20 mouse cellular contexts compared by ENCODE assay signal in the genomic region with DNA sequence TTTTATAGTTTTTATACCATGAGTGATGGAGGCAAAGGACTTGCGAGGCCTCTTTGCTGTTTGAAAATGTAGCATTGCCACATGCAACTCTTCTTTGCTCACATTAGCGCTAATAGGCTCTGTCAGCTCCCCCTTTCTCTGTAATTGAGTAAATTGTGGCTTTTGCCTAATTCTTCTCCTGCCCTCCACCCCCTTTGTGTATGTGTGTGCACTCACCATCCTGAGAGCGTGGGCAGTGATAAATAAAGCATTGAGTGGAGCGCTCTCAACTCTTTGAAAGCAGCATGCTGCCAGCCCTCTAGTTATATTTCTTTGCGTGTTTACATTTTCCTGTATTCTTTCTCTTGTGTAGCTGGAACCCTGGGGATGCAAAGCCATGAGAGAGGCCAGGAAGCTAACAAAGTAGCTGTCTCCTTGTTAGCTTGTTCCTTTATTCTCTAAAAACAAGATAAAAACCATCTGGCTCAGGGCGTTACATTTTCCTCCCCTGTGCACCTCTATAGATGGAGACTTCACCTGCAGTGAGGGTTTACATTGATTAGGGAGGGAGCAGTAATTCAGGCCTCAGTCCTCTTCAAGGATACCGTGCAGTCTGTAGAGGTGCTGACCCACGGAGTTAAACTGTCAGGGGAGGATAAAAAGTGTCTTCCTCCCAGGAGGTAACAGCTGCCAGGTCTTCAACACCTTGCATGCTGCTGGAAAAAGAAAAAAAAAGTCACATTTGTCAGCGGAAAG.
DNase-seq lines count a peak whose midpoint lies in the region; ATAC-seq lines count a peak whose summit lies in the region.
"Had no signal": no experiment of that assay in that cellular context is flagged by ENCODE, and none has a peak within 500 bp of the region (broad histone marks: within the 10 kb centered on the region; RNA-seq: fewer than 3 reads in every experiment).

No protein-coding gene starts in this region.

- H3K4me1 ChIP-seq in heart, embryonic 16.5 days (ENCODE audit: control insufficient read depth, insufficient read depth, low read length): no peaks in the 10 kb centered on the region
- H3K4me1 ChIP-seq in heart, embryonic 12.5 days (replicated peaks): no peaks in the 10 kb centered on the region
- H3K4me1 ChIP-seq in neural tube, embryonic 11.5 days (ENCODE audit: control insufficient read depth, insufficient read depth, low read length): peaks cover 14% of the 10 kb centered on the region
- H3K4me1 ChIP-seq in neural tube, embryonic 12.5 days: peaks cover 20% of the 10 kb centered on the region
- H3K4me1 ChIP-seq: embryonic facial prominence, embryonic 15.5 days; lung, embryonic 15.5 days had no signal

- H3K27ac ChIP-seq in heart, embryonic 16.5 days (ENCODE audit: low read length): peak overlapping the region; percentile 57; the same call in 1 of the 2 replicates
- no peak overlapping the region for H3K27ac ChIP-seq in heart, embryonic 12.5 days (ENCODE audit: poor library complexity, severe bottlenecking)
- H3K27ac ChIP-seq in neural tube, embryonic 11.5 days (ENCODE audit: low read depth, low read length): 0 out of 2 replicates have a peak overlapping the region, but pooled peaks have one; percentile 42
- H3K27ac ChIP-seq in neural tube, embryonic 12.5 days: no peak overlapping the region; the same call in 1 of the 2 replicates
- H3K27ac ChIP-seq: embryonic facial prominence, embryonic 15.5 days; limb, embryonic 12.5 days; liver, embryonic 13.5 days; lung, embryonic 15.5 days; macrophage; midbrain, embryonic 10.5 days had no signal

- no peak overlapping the region for H3K4me2 ChIP-seq in heart, embryonic 16.5 days (ENCODE audit: low read depth, low read length)
- H3K4me2 ChIP-seq in heart, embryonic 12.5 days: no peak overlapping the region
- H3K4me2 ChIP-seq in neural tube, embryonic 11.5 days (ENCODE audit: low read depth): no peak overlapping the region
- peak overlapping the region; percentile 16; the same call in 1 of the 2 replicates for H3K4me2 ChIP-seq in neural tube, embryonic 12.5 days (replicated peaks)
- H3K4me2 ChIP-seq: embryonic facial prominence, embryonic 15.5 days; heart, embryonic 11.5 days; limb, embryonic 12.5 days; liver, embryonic 13.5 days; lung, embryonic 15.5 days had no signal

- 70% methylated on average over 9 of the region's 9 CpGs for WGBS in heart, embryonic 16.5 days
- 72% methylated on average over 9 of the region's 9 CpGs for WGBS in heart, embryonic 12.5 days
- 17% methylated on average over 9 of the region's 9 CpGs for WGBS in neural tube, embryonic 11.5 days
- 12% methylated on average over 9 of the region's 9 CpGs for whole genome bisulfite sequencing in neural tube, embryonic 12.5 days

- H3K9ac ChIP-seq in heart, embryonic 16.5 days (ENCODE audit: low read length): no peak overlapping the region
- H3K9ac ChIP-seq in heart, embryonic 12.5 days: no peak overlapping the region
- H3K9ac ChIP-seq in neural tube, embryonic 11.5 days (ENCODE audit: low read length): no peak overlapping the region
- H3K9ac ChIP-seq in neural tube, embryonic 12.5 days: no peak overlapping the region
- H3K9ac ChIP-seq: embryonic facial prominence, embryonic 15.5 days; limb, embryonic 12.5 days; liver, embryonic 13.5 days; lung, embryonic 15.5 days had no signal

- no peaks in the 10 kb centered on the region for H3K36me3 ChIP-seq in heart, embryonic 16.5 days (ENCODE audit: control insufficient read depth, insufficient read depth)
- peaks cover 7% of the 10 kb centered on the region; the same call in 1 of the 2 replicates for H3K36me3 ChIP-seq in heart, embryonic 12.5 days
- no peaks in the 10 kb centered on the region for H3K36me3 ChIP-seq in neural tube, embryonic 11.5 days (ENCODE audit: control insufficient read depth, insufficient read depth, low read length)
- H3K36me3 ChIP-seq in neural tube, embryonic 12.5 days: no peaks in the 10 kb centered on the region
- H3K36me3 ChIP-seq: embryonic facial prominence, embryonic 15.5 days; lung, embryonic 15.5 days; midbrain, embryonic 10.5 days had no signal

- H3K4me3 ChIP-seq in heart, embryonic 16.5 days (ENCODE audit: low read length): no peak overlapping the region
- H3K4me3 ChIP-seq in heart, embryonic 12.5 days: no peak overlapping the region
- no peak overlapping the region for H3K4me3 ChIP-seq in neural tube, embryonic 11.5 days (ENCODE audit: low read depth, low read length)
- H3K4me3 ChIP-seq in neural tube, embryonic 12.5 days: no peak overlapping the region
- H3K4me3 ChIP-seq: embryonic facial prominence, embryonic 15.5 days; limb, embryonic 12.5 days; liver, embryonic 13.5 days; lung, embryonic 15.5 days; midbrain, embryonic 10.5 days had no signal

- DNase-seq in neural tube, embryonic 11.5 days (ENCODE audit: low spot score): no peak
- DNase-seq in neural tube, embryonic 10.5 days (ENCODE audit: extremely low spot score, low spot score): no peak
- DNase-seq in retina, embryonic 14.5 days (ENCODE audit: low spot score): peak; percentile 72
- DNase-seq in kidney, adult 8-10 months: no peak
- DNase-seq: adrenal gland, adult 2 months; cerebellum, adult 9-11 months; liver, embryonic 13.5 days; right cerebral cortex, postnatal 14 days; spleen, adult 18-20 months had no signal

- no peak for ATAC-seq in heart, embryonic 16.5 days (replicated peaks; ENCODE audit: extremely low read depth, insufficient read depth, low FRiP score)
- no peak for ATAC-seq in heart, embryonic 12.5 days (ENCODE audit: insufficient number of reproducible peaks, low FRiP score)
- ATAC-seq in neural tube, embryonic 11.5 days (ENCODE audit: insufficient read depth, low FRiP score, low TSS enrichment): no peak
- peak; percentile 72; the same call in 1 of the 2 replicates for ATAC-seq in neural tube, embryonic 12.5 days (ENCODE audit: low FRiP score, low read depth)
- ATAC-seq: hindbrain, postnatal 0 days; intestine, postnatal 0 days had no signal

- H3K9me3 ChIP-seq in heart, embryonic 16.5 days (replicated peaks; ENCODE audit: control insufficient read depth, low read length): no peaks in the 10 kb centered on the region
- H3K9me3 ChIP-seq in heart, embryonic 12.5 days (replicated peaks): no peaks in the 10 kb centered on the region
- H3K9me3 ChIP-seq in neural tube, embryonic 11.5 days (ENCODE audit: control insufficient read depth, low read length): no peaks in the 10 kb centered on the region
- H3K9me3 ChIP-seq in neural tube, embryonic 12.5 days: no peaks in the 10 kb centered on the region
- H3K9me3 ChIP-seq: embryonic facial prominence, embryonic 15.5 days; limb, embryonic 12.5 days; liver, embryonic 13.5 days; lung, embryonic 15.5 days; midbrain, embryonic 10.5 days had no signal

- H3K27me3 ChIP-seq in heart, embryonic 16.5 days (ENCODE audit: control insufficient read depth, insufficient read depth, low read length): no peaks in the 10 kb centered on the region
- H3K27me3 ChIP-seq in heart, embryonic 12.5 days (replicated peaks): no peaks in the 10 kb centered on the region
- peaks cover 3% of the 10 kb centered on the region; the same call in 1 of the 2 replicates for H3K27me3 ChIP-seq in neural tube, embryonic 11.5 days (ENCODE audit: control insufficient read depth, insufficient read depth, low read length)
- H3K27me3 ChIP-seq in neural tube, embryonic 12.5 days (replicated peaks): peaks cover 4% of the 10 kb centered on the region; the same call in 1 of the 2 replicates
- H3K27me3 ChIP-seq: embryonic facial prominence, embryonic 15.5 days; liver, embryonic 13.5 days; lung, embryonic 15.5 days had no signal

Comparison
In these comparisons a context has a peak if more than half of its experiments do, and no peak if none do; other contexts are left out.
1. H3K27ac ChIP-seq: peak in heart, embryonic 16.5 days (single experiment) and neural tube, embryonic 11.5 days (single experiment); none in heart, embryonic 12.5 days (single experiment) and neural tube, embryonic 12.5 days (single experiment).